8 mouse cellular contexts compared by ENCODE assay signal in the genomic region with DNA sequence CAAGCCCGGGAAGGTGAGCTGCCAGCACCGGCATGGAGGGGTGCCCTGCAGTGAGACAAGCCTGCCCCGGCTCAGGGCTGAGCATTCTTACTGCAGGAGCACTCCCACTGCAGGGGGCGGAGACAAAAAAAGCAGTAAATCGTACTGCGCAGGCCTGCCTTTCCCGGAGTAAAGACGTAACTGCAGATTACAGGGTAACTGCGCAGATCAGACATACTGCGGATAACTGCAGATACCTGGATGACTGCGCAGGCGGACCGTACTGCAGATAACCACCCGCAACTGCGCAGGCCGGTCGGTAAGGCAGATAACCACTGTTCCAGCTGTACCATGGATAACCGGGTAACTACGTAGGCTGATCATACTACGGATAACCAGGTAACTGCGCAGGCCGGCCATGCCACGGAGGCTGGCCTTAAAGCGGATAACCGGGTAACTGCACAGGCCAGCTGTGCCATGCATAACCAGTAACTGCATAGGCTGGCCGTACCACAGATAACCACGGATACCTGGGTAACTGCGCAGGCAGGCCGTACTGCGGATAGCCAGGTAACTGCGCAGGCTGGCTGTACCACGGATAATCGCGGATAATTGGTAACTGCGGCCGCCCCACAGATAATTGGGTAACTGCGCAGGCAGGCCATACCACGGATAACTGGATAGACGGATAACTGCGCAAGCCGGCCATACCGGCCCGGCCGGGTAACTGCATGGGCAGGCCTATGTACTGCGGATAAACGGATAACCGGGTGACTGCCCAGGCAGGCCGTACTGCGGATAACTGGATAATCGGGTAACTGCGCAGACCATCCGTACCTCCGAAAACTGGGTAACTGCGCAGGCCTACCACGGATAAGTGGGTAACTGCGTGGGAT. TPM values are rescaled to one million over a fixed set of nuclear protein-coding genes. Genes with fewer than 3 reads are reported as not detected.
A peak's percentile ranks its signal among the peaks of the same experiment; 100 is the strongest.
DNase-seq lines count a peak whose midpoint lies in the region; ATAC-seq and TF ChIP-seq lines count a peak whose summit lies in the region.

A gene (plus strand): TSS at position 171 of the 875 bp plus-strand sequence.

- no peaks in the 10 kb centered on the region for H3K4me1 ChIP-seq in embryonic facial prominence, embryonic 14.5 days (ENCODE audit: control insufficient read depth, insufficient read depth, low read length)
- H3K4me1 ChIP-seq in liver, adult 2 months (ENCODE audit: control insufficient read depth, insufficient read depth, low read length), result peaks cover 8% of the 10 kb centered on the region; the same call in 1 of the 2 replicates

- peaks cover 54% of the 10 kb centered on the region for H3K79me3 ChIP-seq in C2C12 (ENCODE audit: low read depth)

- TF ChIP-seq CTCF in C2C12 (IDR thresholded peaks at IDR 0.05; ENCODE audit: control insufficient read depth, insufficient read depth, insufficient read length), result no peak
- TF ChIP-seq CTCF in liver, adult 2 months (IDR thresholded peaks at IDR 0.05; ENCODE audit: low read depth, low read length), result no peak

- peaks cover 11% of the 10 kb centered on the region for H3K36me3 ChIP-seq in C2C12 (ENCODE audit: control insufficient read depth, insufficient read depth)
- H3K36me3 ChIP-seq in embryonic facial prominence, embryonic 14.5 days (ENCODE audit: control insufficient read depth, insufficient read depth, low read length), result peaks cover 42% of the 10 kb centered on the region
- H3K36me3 ChIP-seq in liver, adult 2 months (ENCODE audit: control insufficient read depth, insufficient read depth, low read length), result peaks cover 12% of the 10 kb centered on the region

- H3K4me2 ChIP-seq in embryonic facial prominence, embryonic 14.5 days (ENCODE audit: low read depth, low read length), result peak within 1 kb of the TSS; percentile 70

- peak; percentile 82 for ATAC-seq in embryonic facial prominence, embryonic 14.5 days (ENCODE audit: low read depth)
- peak; percentile 21; the same call in 1 of the 2 replicates for ATAC-seq in monocyte, adult 5-6 weeks (replicated peaks; ENCODE audit: insufficient number of reproducible peaks, low FRiP score, low TSS enrichment, poor library complexity, severe bottlenecking)

- WGBS in embryonic facial prominence, embryonic 14.5 days, result 58% methylated on average over 56 of the region's 56 CpGs
- WGBS in liver, adult 2 months, result 49% methylated on average over 56 of the region's 56 CpGs

- H3K9ac ChIP-seq in embryonic facial prominence, embryonic 14.5 days (ENCODE audit: low read depth, low read length), result peak within 1 kb of the TSS; percentile 70
- peak within 1 kb of the TSS; percentile 88 for H3K9ac ChIP-seq in liver, adult 2 months (ENCODE audit: low read depth, low read length)

- H3K27me3 ChIP-seq in C2C12 (ENCODE audit: control insufficient read depth, insufficient read depth, insufficient read length), result no peaks in the 10 kb centered on the region
- no peaks in the 10 kb centered on the region for H3K27me3 ChIP-seq in embryonic facial prominence, embryonic 14.5 days (replicated peaks; ENCODE audit: control insufficient read depth, insufficient read depth, low read length)
- no peaks in the 10 kb centered on the region for H3K27me3 ChIP-seq in liver, adult 2 months (ENCODE audit: control insufficient read depth, insufficient read depth, low read length)

- no peak for DNase-seq in adrenal gland, postnatal 4 days (ENCODE audit: low spot score in 2 of 2)
- DNase-seq in embryonic facial prominence, embryonic 14.5 days (ENCODE audit: low spot score), result peak; percentile 89
- peak; percentile 73 to 75 for DNase-seq in heart, adult 9 months (ENCODE audit: low spot score in 2 of 2)
- DNase-seq in kidney, adult 9 months, result peak; percentile 87
- DNase-seq in liver, adult 2 months (ENCODE audit: extremely low read depth, low read depth, low spot score), result peak; percentile 86
- peak; percentile 65 to 76 for DNase-seq in spleen, postnatal 4 days (ENCODE audit: low spot score in 2 of 2)

- peaks cover 92% of the 10 kb centered on the region for H3K79me2 ChIP-seq in C2C12 (ENCODE audit: control insufficient read depth, insufficient read depth)
- H3K79me2 ChIP-seq in liver, adult 2 months (ENCODE audit: control insufficient read depth, insufficient read depth, low read length), result peaks cover 27% of the 10 kb centered on the region; the same call in 1 of the 2 replicates

- H3K9me3 ChIP-seq in embryonic facial prominence, embryonic 14.5 days (ENCODE audit: control insufficient read depth, low read length), result peaks cover 57% of the 10 kb centered on the region

- H3ac ChIP-seq in C2C12 (ENCODE audit: control insufficient read depth, insufficient read length, low read depth), result peak within 1 kb of the TSS; percentile 86

- peak within 1 kb of the TSS; percentile 50 for H3K4me3 ChIP-seq in C2C12 (ENCODE audit: insufficient read depth, poor library complexity, severe bottlenecking)
- H3K4me3 ChIP-seq in embryonic facial prominence, embryonic 14.5 days (ENCODE audit: low read depth, low read length), result peak within 1 kb of the TSS; percentile 60
- H3K4me3 ChIP-seq in liver, adult 2 months (ENCODE audit: insufficient read depth, low read depth, low read length), result peak within 1 kb of the TSS; percentile 96

- peak; percentile 72; the same call in 1 of the 2 replicates for TF ChIP-seq POLR2A in liver, adult 2 months (IDR thresholded peaks at IDR 0.05; ENCODE audit: extremely low read depth, insufficient read depth, low read length)

- H3K27ac ChIP-seq in embryonic facial prominence, embryonic 14.5 days (replicated peaks; ENCODE audit: low read depth, low read length), result peak within 1 kb of the TSS; percentile 80
- H3K27ac ChIP-seq in liver, adult 2 months (replicated peaks; ENCODE audit: insufficient read depth, low read depth, low read length), result peak within 1 kb of the TSS; percentile 69

TF ChIP-seq in C2C12, 6 proteins besides CTCF, POLR2A, EP300 and RAD21:
- TF ChIP-seq FOSL1 (IDR thresholded peaks at IDR 0.05; ENCODE audit: insufficient read depth, low read length, poor library complexity, severe bottlenecking) (no peak), CEBPB (IDR thresholded peaks at IDR 0.05; ENCODE audit: low read depth) (no peak), MYOD1 (IDR thresholded peaks at IDR 0.05; ENCODE audit: control insufficient read depth, insufficient read length, low read depth) (no peak)

RNA-seq across cellular contexts. Expression of the gene that starts here (rescaled TPM):
- 3.4 TPM for polyA plus RNA-seq in C2C12 (2012; fragmentation: generic; extraction: Trizol)
- total RNA-seq in adrenal gland, postnatal 4 days (2021), result 10 to 100 TPM; 20.6 to 21.9 TPM
- 3.5 and 3.8 TPM in 2 replicates for polyA plus RNA-seq in embryonic facial prominence, embryonic 14.5 days (2014; fragmentation: Nextera tagmentation; extraction: Ambion mirVana)
- 5.6 and 6.8 TPM in 2 replicates for total RNA-seq in liver, adult 2 months (2014; rRNA removed)
- 3.8 and 4.9 TPM in 2 replicates for polyA plus RNA-seq in liver, adult 2 months (2012; rRNA removed)
- 18.8 to 34.8 TPM (median 27.8 TPM) in 3 replicates for total RNA-seq in monocyte, adult 5-6 weeks (2017)

Comparison
In these comparisons a context has a peak if more than half of its experiments do, and no peak if none do; other contexts are left out.
1. DNase-seq: peak in embryonic facial prominence, embryonic 14.5 days (single experiment), heart, adult 9 months (2 of 2), kidney, adult 9 months (single experiment), liver, adult 2 months (single experiment) and spleen, postnatal 4 days (2 of 2); none in adrenal gland, postnatal 4 days (0 of 2).
2. Peak in every context shown above with its lines, with median percentiles within 50 percentile points of each other: H3K4me3 ChIP-seq.